Mouse (Mus musculus): ENCODE measurements around the gene Atp2c2.

Atp2c2 gene

DNA sequence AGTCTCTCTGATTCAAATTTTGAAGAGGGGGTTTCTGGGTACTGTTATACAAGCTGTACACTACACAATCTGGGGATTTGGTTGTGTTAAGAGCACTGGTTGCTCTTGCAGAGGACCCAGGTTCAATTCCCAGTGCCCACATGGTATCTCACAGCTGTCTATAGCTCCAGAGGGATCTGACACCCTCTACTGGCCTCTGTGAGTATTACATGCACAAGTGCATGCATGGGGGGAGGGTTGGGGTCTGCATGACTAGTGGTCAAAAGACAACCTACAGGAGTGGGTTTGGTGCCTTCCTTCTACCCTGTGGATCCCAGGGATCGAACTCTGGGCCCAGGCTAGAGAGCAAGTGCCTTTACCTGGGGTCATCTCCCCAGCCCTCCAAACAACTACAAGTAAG lies 102.8 kb downstream of the Atp2c2 start:
- no peak for TF ChIP-seq GATA4 (IDR thresholded peaks at IDR 0.05; ENCODE audit: insufficient replicate concordance, low read length)

DNA sequence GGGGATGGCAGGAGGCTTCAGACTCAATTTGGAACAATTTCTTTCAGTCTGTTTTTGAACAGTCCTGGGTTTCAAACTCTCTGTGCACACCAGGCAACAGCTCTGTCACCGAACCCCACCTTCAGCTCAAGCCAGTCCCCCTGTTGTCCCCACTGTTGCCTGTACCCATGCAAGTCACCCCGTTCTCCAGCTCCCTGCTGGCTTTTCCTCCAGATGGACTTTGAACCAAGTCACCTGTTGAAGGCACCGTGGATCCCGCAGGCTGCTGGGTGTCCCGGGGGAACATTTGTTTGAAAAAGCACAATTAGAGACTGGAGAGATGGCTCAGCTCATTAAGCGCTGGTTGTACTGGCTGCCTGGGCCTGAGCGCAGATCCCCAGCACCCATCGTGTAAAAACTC lies 105.5 kb downstream of the Atp2c2 start:
- no peak for TF ChIP-seq GATA4 (IDR thresholded peaks at IDR 0.05; ENCODE audit: insufficient replicate concordance, low read length)

DNA sequence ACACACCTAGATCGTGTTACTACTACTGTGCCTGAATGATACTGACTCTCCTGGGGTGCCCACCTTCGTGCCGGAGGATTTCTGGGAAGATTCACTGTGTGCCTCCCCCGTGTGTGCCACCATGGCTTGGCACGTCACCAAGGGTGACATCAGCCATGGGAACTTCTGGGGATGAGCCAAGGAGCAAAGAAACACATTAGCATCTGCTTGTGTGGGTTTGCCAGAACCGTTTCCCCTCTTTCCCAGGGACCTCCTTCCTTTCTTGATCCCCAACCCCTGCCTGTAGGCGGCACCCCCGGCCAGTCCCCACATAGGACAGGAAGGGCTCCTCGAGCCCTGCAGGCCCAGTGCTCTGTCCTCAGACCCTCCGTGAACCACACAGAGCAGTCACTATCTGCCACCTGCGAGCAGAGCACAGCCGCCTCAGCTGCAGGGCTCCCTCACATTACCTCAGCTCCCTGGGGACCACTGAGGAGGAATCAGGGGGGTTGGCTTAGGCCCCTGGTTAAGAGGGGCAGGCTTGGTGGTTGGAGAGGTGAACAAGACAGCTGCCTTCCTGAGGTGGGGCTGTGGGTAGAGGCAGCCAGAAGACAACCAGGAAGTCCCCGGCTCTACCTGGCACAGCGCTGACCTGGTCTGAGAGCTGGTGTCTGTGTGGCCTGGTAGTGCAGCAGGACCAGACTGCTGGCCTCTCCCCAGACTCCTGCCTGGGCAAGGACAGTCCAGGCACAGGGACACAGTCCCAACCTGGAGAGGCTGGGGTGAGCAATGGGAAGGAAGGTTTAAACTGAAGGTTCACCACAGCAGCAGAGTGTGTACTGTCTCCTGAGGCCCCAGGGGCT lies 106.8 kb downstream of the Atp2c2 start:
- no peak for TF ChIP-seq GATA4 (IDR thresholded peaks at IDR 0.05; ENCODE audit: insufficient replicate concordance, low read length)
